Mouse (Mus musculus): ENCODE measurements around the gene Gm10563.
"Not testable (repeated sequence)": the region's sequence is repeated elsewhere in the genome, so short reads cannot be mapped to it uniquely, and the experiment has no call there.

The Gm10563 gene

DNA sequence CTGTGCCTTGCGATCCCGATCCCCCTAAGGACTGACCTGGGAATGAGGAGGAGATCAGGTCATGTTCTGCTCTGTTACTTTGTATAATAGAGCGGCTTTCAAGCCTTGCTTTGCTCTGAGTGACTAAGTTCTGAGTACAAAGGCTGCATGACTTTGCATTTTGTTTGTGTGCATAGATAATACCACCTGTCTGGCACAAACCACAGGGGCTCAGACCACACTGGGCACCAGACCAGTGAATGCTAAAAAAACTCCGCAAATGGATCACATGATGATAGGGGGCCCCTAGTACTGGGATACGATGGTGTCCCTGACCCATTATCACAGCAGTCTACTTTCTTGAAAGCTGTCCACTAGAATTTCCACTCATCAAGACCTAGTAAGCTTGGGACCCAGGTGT lies 48.6 kb downstream of the Gm10563 start:
- no peak for DNase-seq (ENCODE audit: low read depth)

DNA sequence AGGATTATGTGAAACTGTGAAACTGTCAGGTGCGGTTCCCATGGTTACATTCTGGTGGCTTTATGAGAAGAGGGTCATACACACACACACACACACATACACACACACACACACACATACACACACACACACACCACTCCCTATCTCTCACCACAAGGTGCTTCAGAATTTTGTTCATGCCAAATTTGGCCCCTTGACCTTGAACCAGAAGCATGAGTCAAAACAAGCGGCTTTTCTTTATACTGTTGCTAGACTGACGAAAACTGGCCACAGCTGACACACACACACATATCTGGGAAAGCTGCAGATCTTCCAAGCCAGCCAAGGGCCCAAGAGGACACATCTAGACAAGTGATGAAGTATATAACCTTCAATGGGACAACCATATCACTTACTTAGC lies 49.4 kb downstream of the Gm10563 start:
- DNase-seq (ENCODE audit: low read depth): no peak

DNA sequence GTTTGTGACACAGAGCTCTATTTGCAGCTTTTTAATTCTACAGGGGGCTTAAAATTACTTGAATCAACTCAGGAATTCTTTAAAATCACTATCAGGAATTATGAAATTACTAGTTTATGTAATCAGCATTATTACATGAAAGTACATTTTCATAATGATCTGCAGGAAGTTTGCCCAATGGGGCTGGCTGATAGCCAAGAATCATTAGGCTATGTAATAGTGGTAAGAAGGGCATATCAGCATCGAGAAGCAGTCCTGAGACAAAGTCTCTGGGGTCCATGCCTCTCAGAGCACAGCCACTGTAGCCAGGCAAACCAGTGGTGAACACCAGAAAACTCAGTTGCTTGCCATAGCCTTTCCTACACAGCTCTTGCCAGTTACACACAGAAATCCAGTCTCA lies 51.4 kb downstream of the Gm10563 start:
- DNase-seq (ENCODE audit: low read depth): no peak

DNA sequence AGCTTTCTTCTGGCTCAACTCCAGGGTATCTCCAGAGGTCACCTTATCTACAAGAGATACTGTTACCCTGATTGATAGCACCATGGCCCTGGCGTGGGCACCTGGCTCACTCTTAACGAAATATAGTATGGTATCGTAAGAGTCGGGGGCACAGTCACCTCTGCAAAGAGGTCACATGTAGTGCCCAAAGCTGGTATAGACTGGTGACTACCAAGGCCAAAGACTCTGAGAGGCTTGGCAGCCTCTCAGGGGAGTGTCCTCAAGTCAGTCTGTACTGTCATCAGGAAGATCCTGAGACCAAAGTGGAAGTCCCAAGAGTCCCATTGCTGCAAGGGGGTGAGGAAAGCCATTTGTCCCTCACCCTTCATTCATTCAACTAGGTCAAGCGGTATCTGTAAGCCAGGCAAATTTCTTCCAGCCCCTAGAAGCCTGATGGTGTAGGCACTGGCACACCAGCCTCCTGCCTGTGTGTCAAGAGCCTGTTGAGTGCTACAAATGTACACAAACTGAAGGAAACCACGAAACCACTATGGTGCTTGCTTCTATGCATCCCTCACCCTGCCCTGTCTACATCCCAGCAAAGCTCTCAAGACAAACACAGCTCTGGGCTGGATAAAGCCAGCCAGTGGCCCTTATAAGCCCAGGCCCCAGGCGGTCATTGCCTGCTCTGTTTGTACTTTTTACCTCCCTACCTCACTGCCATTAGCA lies 54.0 kb downstream of the Gm10563 start:
- no peak for DNase-seq (ENCODE audit: low read depth)

DNA sequence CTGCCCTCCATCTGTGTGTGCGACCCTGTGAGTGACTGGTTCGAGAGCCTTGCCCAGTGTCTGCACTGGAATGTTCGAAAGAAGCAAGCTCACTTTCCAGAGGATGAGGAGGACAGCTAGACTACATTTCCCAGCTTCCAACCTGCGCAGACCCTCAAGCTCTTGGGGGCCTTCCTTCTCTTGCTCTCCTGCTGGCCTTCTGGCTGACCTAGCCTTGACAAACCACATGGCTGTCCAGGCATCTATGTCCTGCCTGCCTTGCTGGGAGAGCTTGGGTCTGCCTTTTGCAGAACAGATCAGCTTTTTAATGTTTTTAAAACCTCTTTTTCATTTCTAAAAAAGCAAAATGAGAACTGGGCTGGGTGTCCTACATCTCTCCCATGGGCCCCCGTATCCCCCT lies 55.9 kb downstream of the Gm10563 start:
- DNase-seq (ENCODE audit: low read depth): no peak

DNA sequence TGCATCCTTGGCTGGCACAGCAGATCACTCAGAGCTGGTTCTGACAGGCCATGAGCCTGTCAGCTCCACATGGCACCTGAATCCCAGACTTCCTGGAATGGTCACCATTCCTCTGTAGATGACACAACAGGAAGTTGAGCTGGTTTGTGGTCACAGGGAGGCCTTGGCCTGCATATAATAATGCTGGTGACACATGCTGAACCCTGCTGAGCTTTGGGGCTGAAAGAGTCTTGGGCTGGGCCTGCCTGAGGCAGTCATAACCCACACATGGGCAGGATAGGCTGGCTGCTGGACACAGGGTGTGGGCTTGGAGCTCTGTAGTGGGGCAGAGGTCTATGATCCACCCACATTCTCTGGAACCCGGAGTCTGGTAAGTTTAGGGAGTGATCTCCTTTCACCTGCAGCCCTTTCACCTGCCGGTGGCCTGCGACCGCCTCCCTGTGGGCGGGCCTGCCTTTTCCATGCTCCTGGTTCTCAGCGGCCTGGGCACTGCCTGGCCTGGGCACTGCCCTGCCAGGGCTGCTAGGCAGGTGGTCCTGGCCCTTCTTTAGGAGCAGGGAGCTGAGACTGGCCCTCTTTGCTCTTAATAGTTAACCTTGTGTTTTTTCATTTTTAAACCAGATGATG lies 62.8 kb downstream of the Gm10563 start:
- peak; percentile 19 for DNase-seq (ENCODE audit: low read depth)

DNA sequence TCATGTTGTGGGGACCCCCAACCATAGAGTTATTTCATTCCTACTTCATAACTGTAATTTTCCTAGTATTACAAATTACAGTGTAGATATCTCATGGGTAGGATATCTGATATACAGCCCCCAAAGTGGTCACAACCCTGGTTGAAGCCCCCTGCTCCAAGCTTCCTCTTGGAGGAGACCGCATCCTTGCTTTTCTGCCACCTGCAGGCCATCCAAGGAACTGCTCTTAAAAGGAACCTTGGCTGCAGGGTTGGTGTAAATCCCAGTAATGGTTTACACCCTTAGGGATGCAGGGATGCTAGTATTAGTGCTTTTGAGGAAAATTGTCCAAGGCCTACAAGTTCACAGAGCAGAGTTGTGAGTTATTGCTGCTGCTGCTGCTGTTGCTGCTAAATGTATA lies 64.8 kb downstream of the Gm10563 start:
- DNase-seq (ENCODE audit: low read depth): peak; percentile 65

DNA sequence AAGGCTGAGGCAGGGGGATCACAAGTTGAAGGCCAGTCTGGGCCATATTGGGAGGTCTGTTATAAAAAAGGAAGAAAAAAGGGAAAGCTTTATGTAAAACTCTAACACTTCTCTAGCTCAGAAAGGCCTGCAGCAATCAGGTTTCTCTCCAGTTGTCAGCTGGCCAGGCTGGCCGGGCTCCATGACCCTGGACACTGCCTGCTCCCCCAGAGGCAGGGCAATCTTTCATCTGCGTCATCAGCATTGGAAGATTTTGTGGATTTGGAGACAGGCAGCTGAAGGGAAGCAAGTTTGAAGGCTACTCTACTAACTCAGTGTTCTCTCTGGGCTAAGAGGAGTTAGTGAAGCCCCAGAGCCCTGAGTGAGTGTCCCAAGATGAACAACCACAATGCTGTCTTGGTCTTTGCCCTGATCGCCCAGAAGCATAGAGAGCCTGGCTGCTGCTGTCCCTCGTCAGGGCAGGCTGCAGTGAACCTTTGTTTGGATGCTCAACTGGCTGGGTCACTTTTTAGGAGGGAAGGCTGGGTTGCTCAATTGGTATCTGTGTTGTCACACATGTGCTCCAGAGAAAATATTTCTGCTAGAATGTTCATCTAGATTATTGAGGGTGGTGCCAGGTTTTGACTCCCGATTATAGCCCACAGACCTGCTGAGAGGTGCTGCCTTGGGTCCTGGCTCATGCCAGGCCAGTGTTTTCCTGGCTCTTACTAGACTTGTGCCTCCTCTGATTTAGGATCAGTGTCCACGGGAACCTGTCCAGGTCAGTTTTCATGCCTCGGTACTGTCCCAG lies 66.7 kb downstream of the Gm10563 start:
- peak; percentile 63 for DNase-seq (ENCODE audit: low read depth)

DNA sequence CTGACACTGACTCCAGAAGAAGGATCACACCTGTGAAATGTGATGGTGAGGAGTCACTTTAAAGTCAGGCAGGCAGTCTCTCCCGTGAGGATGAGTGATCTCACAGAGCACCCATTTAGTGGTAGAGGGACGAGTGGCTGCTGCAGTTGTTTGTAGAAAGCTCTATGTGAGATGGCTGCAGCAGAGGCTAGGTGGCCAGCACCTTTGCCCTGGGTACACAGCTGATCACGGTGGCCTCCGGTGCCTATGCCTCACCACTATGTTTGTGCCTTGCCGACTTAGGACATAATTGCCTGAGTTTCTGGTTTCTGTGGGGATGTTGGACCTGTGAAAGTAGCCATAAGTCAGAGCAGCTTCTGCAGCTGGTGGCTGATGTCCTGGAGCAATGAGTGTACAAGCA lies 67.5 kb downstream of the Gm10563 start:
- DNase-seq (ENCODE audit: low read depth): no peak

DNA sequence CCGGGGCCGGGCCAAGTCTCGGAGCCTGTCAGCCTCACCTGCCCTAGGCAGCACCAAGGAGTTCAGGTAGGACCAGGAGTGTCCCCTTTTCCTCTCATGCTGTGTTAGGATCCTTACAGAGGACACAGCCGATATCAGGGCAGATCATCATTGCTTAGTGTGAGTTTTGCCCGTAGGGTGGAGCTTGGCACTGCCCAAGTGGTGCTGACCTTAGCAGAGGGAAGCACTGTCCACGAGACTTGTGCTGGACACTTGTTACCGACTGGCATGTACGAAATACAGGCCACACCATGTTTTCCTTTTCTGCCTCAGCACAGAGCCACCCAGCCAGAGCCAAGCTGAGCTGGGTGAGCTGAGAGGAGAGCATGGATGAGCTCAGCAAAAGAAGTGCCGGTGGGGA lies 68.1 kb downstream of the Gm10563 start:
- DNase-seq (ENCODE audit: low read depth): no peak

DNA sequence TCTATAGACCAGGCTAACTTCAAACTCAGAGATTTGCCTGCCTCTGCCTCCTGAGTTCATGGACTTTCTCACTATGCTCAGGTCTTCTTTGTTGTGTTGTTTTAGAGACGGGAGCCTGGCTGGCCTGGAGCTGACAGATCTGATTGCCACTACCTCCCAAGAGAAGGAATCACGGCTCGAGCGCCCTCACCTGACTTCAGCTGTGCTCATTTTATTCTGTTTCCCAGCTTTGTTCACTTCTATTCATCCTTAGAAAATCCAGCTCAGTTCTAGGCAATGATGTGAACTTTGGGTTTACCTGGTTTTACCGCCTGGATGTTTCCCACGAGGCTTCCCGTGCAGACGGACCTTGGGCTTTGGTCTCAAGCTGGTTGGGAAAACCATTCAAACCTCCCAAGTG lies 69.7 kb downstream of the Gm10563 start:
- DNase-seq (ENCODE audit: low read depth): no peak

DNA sequence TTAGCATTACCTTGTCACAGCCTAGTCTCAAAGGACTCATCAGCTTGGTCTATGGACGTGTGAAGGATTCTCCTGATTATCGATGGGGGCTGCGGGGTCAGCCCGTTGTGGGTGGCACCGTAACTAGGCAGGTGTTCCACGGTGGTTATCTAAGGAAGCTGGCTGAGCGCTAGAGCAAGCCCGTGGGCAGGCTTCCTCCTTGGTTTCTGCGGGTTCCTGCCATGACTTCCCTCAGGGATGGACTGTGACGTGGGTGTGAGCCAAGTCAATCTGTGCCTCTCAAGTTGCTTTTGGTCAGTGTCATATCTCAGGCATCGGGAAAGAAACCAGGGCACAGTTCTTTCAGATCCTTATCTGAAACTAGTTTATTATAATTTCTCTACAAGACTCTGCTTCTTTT lies 70.3 kb downstream of the Gm10563 start:
- no peak for DNase-seq (ENCODE audit: low read depth)

DNA sequence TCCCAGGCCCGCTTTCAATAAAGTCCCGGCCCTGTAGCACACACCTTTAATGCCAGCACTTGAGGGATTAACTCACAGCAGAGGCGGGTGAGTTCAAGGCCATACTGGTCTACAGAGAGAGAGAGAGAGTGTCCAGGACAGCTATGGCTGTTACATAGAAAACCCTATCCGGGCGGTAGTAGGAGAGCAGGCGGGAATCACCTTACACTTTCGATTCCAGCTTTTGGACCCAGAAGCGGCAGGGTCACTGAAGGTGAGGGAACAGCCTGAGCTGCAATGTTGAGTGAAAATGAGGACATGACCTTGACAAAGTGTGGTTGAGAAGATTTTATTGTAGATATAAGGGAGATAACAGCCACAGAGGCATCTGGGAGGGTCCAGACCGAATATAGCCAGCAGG lies 71.3 kb downstream of the Gm10563 start:
- no peak for DNase-seq (ENCODE audit: low read depth)

DNA sequence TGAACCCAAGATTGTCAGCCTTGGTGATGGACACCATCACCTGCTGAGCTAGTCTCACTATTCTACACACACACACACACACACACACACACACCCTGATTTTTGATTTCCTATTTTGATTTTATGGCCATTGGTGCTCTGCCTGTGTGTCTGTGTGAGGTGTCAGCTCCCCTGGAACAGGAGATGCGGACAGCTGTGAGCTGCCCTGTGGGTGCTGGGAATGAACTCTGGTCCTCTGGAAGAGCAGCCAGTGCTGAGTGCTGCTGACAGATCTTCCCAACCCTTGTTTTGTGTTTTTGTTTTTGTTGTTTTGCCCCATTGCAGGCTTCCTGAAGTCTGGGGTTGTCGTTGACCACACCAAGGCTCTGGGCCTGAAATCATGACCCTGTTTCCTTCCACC lies 72.1 kb downstream of the Gm10563 start:
- no peak for DNase-seq (ENCODE audit: low read depth)

DNA sequence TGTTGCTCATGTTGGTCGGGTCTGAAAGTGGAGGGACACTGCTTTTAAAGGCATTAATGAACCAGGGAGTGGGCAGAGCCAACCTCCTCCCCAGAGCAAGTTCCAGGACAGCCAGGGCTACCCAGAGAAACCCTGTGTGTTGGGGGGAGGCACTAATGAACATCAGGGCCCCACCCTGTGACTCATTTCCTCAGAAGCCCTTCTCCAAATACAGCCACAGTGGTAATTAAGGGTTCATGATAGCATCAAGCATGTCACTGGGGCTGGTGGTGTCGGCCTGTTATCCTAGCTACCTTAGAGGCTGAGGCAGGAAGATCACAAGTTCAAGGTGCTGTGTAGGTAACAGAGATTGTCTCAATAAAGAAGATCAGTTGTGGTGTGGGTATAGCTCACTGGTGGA lies 73.8 kb downstream of the Gm10563 start:
- DNase-seq (ENCODE audit: low read depth): peak; percentile 16

DNA sequence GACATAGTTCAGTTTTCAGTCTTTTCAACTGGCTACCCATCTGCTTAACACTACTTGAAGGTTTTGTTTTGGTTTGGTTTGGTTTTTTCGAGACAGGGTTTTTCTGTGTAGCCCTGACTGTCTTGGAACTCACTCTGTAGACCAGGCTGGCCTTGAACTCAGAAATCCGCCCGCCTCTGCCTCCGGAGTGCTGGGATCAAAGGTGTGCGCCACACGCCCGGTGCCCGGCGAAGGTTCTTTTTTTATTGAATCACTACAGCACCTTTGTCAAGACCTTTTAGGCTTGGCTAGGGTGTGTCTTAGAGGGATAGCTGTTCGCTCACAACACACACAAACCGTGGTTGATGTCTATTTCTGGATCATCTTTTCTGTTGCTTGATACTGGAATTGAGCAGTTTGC lies 74.9 kb downstream of the Gm10563 start:
- not testable (repeated sequence) for DNase-seq (ENCODE audit: low read depth)

DNA sequence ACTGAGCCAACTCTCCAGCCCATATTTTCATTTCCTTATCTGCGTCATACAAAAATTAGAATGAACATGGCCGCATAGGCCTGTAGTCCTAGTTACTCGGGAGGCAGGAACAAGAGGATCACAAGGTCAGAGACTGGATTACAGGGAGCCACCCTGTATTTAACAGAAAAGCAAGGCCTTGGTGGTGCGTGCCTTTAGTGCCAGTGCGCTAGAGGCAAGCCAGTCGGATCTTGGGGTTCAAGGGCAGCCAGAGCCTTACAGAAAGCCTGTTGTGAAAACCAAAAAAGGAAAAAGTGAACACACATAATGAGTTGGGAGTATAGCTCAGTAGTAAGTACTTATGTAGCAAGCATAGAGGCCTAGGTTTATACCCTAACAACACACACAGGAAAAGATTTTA lies 75.4 kb downstream of the Gm10563 start:
- DNase-seq (ENCODE audit: low read depth): no peak

DNA sequence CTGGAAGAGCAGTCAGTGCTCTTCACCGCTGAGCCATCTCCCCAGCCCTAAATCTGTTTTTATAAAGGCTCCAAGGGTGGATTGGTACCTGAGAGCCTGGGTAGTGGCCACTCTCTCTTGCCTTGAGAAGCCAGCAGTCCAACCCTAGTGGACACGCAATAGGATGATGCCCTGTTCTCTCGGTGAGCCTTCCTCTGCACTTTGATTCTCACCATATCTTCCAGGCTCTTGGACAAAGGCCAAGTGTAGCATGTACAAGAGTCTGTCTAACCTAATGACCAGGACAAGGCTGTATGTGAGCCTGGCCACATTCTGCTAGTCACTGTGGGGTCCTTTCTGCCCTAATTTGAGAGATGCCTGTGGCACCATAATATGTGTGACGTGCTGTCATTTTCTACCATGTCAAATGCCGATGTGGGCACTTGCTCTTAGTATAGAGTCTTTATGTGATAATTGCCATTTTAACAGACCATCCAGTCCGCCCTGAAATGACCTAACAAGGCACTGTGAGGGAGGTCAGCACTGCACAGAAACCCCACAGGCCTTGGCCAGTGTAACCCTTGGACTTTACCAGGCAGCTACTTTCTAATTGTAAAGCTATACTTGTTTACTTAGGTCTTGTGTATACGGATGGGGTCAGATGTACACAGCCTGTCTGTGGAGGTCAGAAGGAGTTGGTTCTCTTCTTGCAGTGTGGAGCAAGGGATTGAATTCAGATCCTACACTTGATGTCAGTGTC lies 76.4 kb downstream of the Gm10563 start:
- no peak for DNase-seq (ENCODE audit: low read depth)

DNA sequence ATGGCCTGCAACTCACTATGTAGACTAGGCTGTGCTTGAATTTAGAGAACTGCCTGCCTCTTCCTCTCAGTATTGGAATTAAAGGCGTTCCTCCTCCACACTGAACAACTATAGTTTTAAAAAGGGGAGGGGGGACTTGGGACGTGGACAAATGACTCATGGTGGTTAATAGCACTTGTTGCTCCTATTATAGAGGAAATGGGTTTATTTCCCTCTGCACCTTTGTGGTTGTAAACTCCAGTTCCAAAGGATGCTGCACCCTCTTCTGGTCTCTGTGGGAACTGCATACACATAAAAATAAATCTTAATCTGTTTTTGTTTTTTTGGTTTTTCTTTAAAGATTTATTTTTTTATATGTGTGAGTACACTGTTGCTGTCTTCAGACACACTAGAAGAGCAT lies 77.0 kb downstream of the Gm10563 start:
- DNase-seq (ENCODE audit: low read depth): peak; percentile 73

DNA sequence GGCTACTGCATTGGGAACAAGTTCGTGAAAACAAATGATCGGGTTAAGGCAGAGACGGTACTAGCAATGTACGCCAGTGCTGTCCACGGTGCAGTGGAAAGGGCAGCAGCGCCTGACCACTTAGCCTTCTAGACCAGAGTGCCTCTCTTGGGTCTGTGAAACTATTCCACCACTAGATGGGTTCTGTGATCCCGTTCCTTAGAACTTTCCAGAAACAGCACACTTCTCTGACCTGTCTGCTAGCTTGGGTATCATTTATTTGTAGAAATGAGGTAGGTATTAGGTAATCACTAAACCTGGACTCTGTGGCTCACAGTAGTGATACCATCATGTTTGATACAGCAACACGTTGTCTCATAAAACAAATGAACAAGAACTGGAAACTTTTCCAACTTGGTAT lies 78.7 kb downstream of the Gm10563 start:
- no peak for DNase-seq (ENCODE audit: low read depth)

All from NIH3T3 (cell line).